Mouse (Mus musculus): ENCODE results near the gene Spsb1.

- TF ChIP-seq CTCF (IDR thresholded peaks at IDR 0.05; ENCODE audit: insufficient read depth, low read length) (no peak), POLR2A (IDR thresholded peaks at IDR 0.05; ENCODE audit: borderline replicate concordance, extremely low read depth, low read depth, low read length) (no peak)
Observed at GRCm38 (mm10) chr4:149896024-149896538, 58.8 kb downstream of the Spsb1 start.

Data from lung, adult 2 months (tissue).